Mouse (Mus musculus) spleen, adult 2 months (tissue): ENCODE data around the gene Cend1. TPM values are rescaled to one million over a fixed set of nuclear protein-coding genes. Genes with fewer than 3 reads are reported as not detected.

Experiments
- DNase-seq, 2 experiments: peaks; one replicate each; pipeline versions ENCODE4 v3.0.0 to v3.0.0-alpha.2; 2012 to 2021; ENCODE audit warnings: low spot score in 2 of 2, low read depth in 1 of 2
- H3K27ac ChIP-seq: fragments of 200-500 bp; 2 replicates; pipeline ENCODE4 v1.5.1; 2012; ENCODE audit warnings: low read length, inconsistent platforms; ENCODE audit not compliant: insufficient read depth
- H3K27me3 ChIP-seq: fragments of 200-500 bp; 2 replicates; pipeline ENCODE4 v1.6.1; 2012; ENCODE audit warnings: mild to moderate bottlenecking, moderate library complexity, low read length, inconsistent platforms; ENCODE audit not compliant: control insufficient read depth, insufficient read depth
- H3K36me3 ChIP-seq: fragments of 200-500 bp; 2 replicates; pipeline ENCODE4 v1.6.1; 2012; ENCODE audit warnings: mild to moderate bottlenecking, low read length, inconsistent platforms; ENCODE audit not compliant: control insufficient read depth, insufficient read depth
- H3K4me1 ChIP-seq: fragments of 200-500 bp; 2 replicates; pipeline ENCODE4 v1.6.1; 2011; ENCODE audit warnings: inconsistent platforms; ENCODE audit not compliant: control insufficient read depth, insufficient read depth, insufficient read length
- H3K4me3 ChIP-seq: fragments of 200-500 bp; 2 replicates; pipeline ENCODE4 v1.5.1; 2011; ENCODE audit warnings: mild to moderate bottlenecking, inconsistent platforms; ENCODE audit not compliant: insufficient read depth, insufficient read length; ENCODE audit errors: extremely low read depth
- CTCF ChIP-seq: fragments of 200-500 bp; IDR thresholded peaks from 2 replicates; pipeline ENCODE4 v1.5.1; 2011; ENCODE audit warnings: mild to moderate bottlenecking, inconsistent platforms; ENCODE audit not compliant: insufficient read depth, insufficient read length, insufficient replicate concordance; ENCODE audit errors: extremely low read depth
- POLR2A ChIP-seq: fragments of 200-500 bp; IDR thresholded peaks from 2 replicates; pipeline ENCODE4 v1.6.1; 2011; ENCODE audit warnings: low read depth, low read length, inconsistent platforms
- WGBS: fragments of 180-500 bp; shearing (Covaris S2); methylation state at CpG from one replicate; pipeline ENCODE4 v1.1.7; 2018; 5-methylcytosine and 5-hydroxymethylcytosine counted together
- polyA plus RNA-seq: library from polyadenylated mRNA; depleted of rRNA; stranded (reverse); fragments of >200 nt; gene quantifications from 2 replicates; pipeline ENCODE4 v1.2.3, GENCODE M21; 2012

Gene Cend1
- polyA plus RNA-seq, 1 experiment, result 0.11 TPM

- Histone ChIP-seq H3K4me1 (peaks cover 4% of the 10 kb centered on the region; the same call in 1 of the 2 replicates), H3K27me3 (no peaks in the 10 kb centered on the region), H3K36me3 (peaks cover 14% of the 10 kb centered on the region), H3K4me3 (no peak overlapping the region), H3K27ac (0 out of 2 replicates have a peak overlapping the region, but pooled peaks have one; percentile 35)
- no peak for DNase-seq
- TF ChIP-seq POLR2A, result no peak
- TF ChIP-seq CTCF, result no peak
- 44% methylated on average over 7 of the region's 7 CpGs for WGBS
Measured at GRCm38 (mm10) chr7:141394158-141394557, 35.1 kb downstream of the Cend1 start.

- 15% methylated on average over 9 of the region's 9 CpGs for WGBS
- no peak for DNase-seq
- H3K4me1 ChIP-seq, result peaks cover 4% of the 10 kb centered on the region; the same call in 1 of the 2 replicates
- H3K27me3 ChIP-seq, result no peaks in the 10 kb centered on the region
- peaks cover 5% of the 10 kb centered on the region for H3K36me3 ChIP-seq
- H3K4me3 ChIP-seq, result peak overlapping the region; percentile 85
- peak overlapping the region; percentile 79 for H3K27ac ChIP-seq
- TF ChIP-seq POLR2A (no peak), CTCF (no peak)
Measured at GRCm38 (mm10) chr7:141392552-141393222, 36.6 kb downstream of the Cend1 start.

- under 1% methylated on average over 57 of the region's 57 CpGs for WGBS
- TF ChIP-seq CTCF (no peak), POLR2A (peak; percentile 51)
- Histone ChIP-seq H3K27me3 (no peaks in the 10 kb centered on the region), H3K27ac (peak within 1 kb of the TSS; percentile 79), H3K36me3 (peaks cover 5% of the 10 kb centered on the region), H3K4me1 (peaks cover 4% of the 10 kb centered on the region; the same call in 1 of the 2 replicates), H3K4me3 (peak within 1 kb of the TSS; percentile 85)
- DNase-seq, result peak; percentile 86 to 99
Measured at GRCm38 (mm10) chr7:141391625-141392551, 37.4 kb downstream of the Cend1 start, which contains the start of gene Taldo1. TSS of gene Taldo1 (plus strand) at chr7:141392199.

GRCm38 (mm10) chr7:141390326-141391259, 38.7 kb downstream of the Cend1 start:
- H3K27ac ChIP-seq, result no peak overlapping the region

GRCm38 (mm10) chr7:141388487-141389109, 40.7 kb downstream of the Cend1 start:
- peaks cover 4% of the 10 kb centered on the region; the same call in 1 of the 2 replicates for H3K4me1 ChIP-seq
- no peak overlapping the region for H3K4me3 ChIP-seq
- WGBS, result 71% methylated on average over 3 of the region's 3 CpGs
- TF ChIP-seq POLR2A (no peak), CTCF (no peak)
- DNase-seq, result no peak
- H3K27ac ChIP-seq, result no peak overlapping the region
- H3K27me3 ChIP-seq, result no peaks in the 10 kb centered on the region
- H3K36me3 ChIP-seq, result no peaks in the 10 kb centered on the region

More at GRCm38 (mm10) chr7:141390326-141391259, 38.7 kb downstream of the Cend1 start:
- Histone ChIP-seq H3K4me3 (no peak overlapping the region), H3K27me3 (no peaks in the 10 kb centered on the region), H3K4me1 (peaks cover 4% of the 10 kb centered on the region; the same call in 1 of the 2 replicates), H3K36me3 (no peaks in the 10 kb centered on the region)
- 79% methylated on average over 9 of the region's 9 CpGs for WGBS
- TF ChIP-seq CTCF (no peak), POLR2A (no peak)
- no peak for DNase-seq
